Mouse (Mus musculus) hindbrain, embryonic 13.5 days (tissue): ENCODE results near the gene Tspear. TPM values are rescaled to one million over a fixed set of nuclear protein-coding genes. Genes with fewer than 3 reads are reported as not detected.

Experiments
- ATAC-seq: fragments of 200-750 bp; cut with Nextera tagmentation; 2 replicates; pipeline ENCODE4 v1.8.0; 2017; ENCODE audit warnings: moderate TSS enrichment; ENCODE audit not compliant: low FRiP score
- H3K27ac ChIP-seq: fragments of 300-500 bp; sonication (generic); 2 replicates; pipeline ENCODE4 v1.5.1; 2015; ENCODE audit warnings: inconsistent platforms, mild to moderate bottlenecking, moderate library complexity
- H3K27me3 ChIP-seq: fragments of 300-500 bp; sonication (generic); 2 replicates; pipeline ENCODE4 v1.6.1; 2015; ENCODE audit warnings: mild to moderate bottlenecking, inconsistent platforms
- H3K36me3 ChIP-seq: fragments of 300-500 bp; sonication (generic); 2 replicates; pipeline ENCODE4 v1.6.1; 2015; ENCODE audit warnings: mild to moderate bottlenecking, inconsistent platforms
- H3K4me1 ChIP-seq: fragments of 300-500 bp; sonication (generic); replicated peaks from 2 replicates; pipeline ENCODE4 v1.6.1; 2015; ENCODE audit warnings: inconsistent platforms
- H3K4me2 ChIP-seq: fragments of 300-500 bp; sonication (generic); 2 replicates; pipeline ENCODE4 v1.6.1; 2015; ENCODE audit warnings: inconsistent platforms, mild to moderate bottlenecking, moderate library complexity
- H3K4me3 ChIP-seq: fragments of 300-500 bp; sonication (generic); 2 replicates; pipeline ENCODE4 v1.5.1; 2015; ENCODE audit warnings: mild to moderate bottlenecking, inconsistent platforms
- H3K9ac ChIP-seq: fragments of 300-500 bp; sonication (generic); 2 replicates; pipeline ENCODE4 v1.6.1; 2015; ENCODE audit warnings: mild to moderate bottlenecking, inconsistent platforms
- H3K9me3 ChIP-seq: fragments of 300-500 bp; sonication (generic); 2 replicates; pipeline ENCODE4 v1.6.1; 2016; ENCODE audit warnings: inconsistent platforms
- WGBS: fragments of 180-500 bp; shearing (Covaris S2); methylation state at CpG from one replicate; pipeline ENCODE4 v1.1.7; 2015; 5-methylcytosine and 5-hydroxymethylcytosine counted together
- polyA plus RNA-seq: library from polyadenylated mRNA; unstranded; fragments of >200 nt; fragmentation: Nextera tagmentation; extraction: Ambion mirVana; gene quantifications from 2 replicates; pipeline ENCODE4 v1.2.1, GENCODE M21; 2015

Gene Tspear
- polyA plus RNA-seq, 1 experiment from 2014 or later: 0.82 TPM

DNA sequence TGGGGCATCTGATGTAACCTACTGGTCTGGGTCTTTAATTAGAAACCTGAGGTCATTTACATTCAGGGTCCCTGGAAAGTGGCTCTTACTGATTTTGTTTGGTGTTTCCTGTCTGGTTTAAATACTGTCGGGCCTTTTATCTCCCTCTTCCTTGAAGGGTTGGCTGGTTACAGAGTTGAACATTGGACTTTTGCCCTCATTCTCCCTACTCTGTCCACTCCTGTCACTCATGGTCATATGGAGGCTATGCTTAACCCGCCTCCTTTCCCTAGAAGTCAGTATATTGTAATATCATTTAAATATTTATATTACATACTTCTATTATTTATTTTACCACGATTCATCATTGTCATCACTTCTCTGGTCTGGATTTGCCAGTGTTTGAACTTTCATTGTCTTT, 117.7 kb downstream of the Tspear start:
- H3K27ac ChIP-seq: no peak overlapping the region
- H3K36me3 ChIP-seq: no peaks in the 10 kb centered on the region
- H3K9me3 ChIP-seq: no peaks in the 10 kb centered on the region; the same call in 1 of the 2 replicates
- no peak for ATAC-seq
- WGBS: 87% methylated on average over 3 of the region's 3 CpGs
- no peak overlapping the region for H3K9ac ChIP-seq
- no peaks in the 10 kb centered on the region for H3K4me1 ChIP-seq
- H3K4me2 ChIP-seq: no peak overlapping the region
- H3K27me3 ChIP-seq: no peaks in the 10 kb centered on the region
- H3K4me3 ChIP-seq: no peak overlapping the region

DNA sequence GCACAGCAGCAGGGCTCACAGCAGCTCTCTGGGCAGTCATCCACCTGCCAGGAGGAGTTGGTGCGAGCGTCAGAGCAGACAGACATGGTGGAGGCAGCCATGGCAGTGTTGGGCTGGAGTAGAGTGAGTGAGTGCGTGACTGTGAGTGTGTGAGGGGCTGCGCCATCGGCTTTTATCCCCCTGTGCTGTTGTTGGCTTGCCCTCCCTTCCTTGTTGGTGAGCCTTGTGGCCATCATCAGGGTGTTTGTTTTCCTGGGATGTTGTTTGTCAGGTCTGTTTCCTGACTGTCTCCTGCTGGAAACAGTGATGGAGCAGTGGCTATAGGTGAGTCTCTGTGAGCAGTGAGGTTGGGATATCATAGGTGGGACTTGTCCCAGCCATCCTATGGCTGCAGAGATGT, 125.4 kb downstream of the Tspear start, which contains the start of gene Gm9507:
TSS of gene Gm9507 (minus strand) at position 101 of the 400 bp plus-strand sequence.
- no peaks in the 10 kb centered on the region for H3K27me3 ChIP-seq
- no peaks in the 10 kb centered on the region; the same call in 1 of the 2 replicates for H3K9me3 ChIP-seq
- 0 out of 2 replicates have a peak, but pooled peaks cover 3% of the 10 kb centered on the region for H3K4me1 ChIP-seq
- 74% methylated on average over 5 of the region's 5 CpGs for WGBS
- H3K4me2 ChIP-seq: no peak within 1 kb of the TSS
- no peak for ATAC-seq
- no peaks in the 10 kb centered on the region for H3K36me3 ChIP-seq
- H3K27ac ChIP-seq: no peak within 1 kb of the TSS
- no peak within 1 kb of the TSS for H3K4me3 ChIP-seq
- no peak within 1 kb of the TSS for H3K9ac ChIP-seq

DNA sequence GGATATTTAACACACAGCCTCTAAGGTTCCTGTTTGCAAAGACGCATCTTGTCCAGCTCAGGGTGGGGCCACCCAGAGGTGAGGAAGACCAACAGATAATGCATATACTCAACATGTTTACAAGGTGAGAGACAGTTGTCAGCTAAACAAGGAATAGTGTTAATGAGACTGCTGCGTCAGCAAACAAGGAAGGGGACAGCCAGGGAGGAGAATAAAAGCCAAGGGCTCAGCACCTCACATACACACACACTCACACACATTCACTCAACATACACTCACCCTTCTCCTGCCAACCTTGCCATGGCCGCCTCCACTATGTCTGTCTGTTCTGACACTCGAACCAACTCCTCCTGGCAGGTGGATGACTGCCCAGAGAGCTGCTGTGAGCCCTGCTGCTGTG, 128.0 kb downstream of the Tspear start, which contains the start of gene Gm2696:
TSS of gene Gm2696 (plus strand) at position 301 of the 400 bp plus-strand sequence.
- no peaks in the 10 kb centered on the region for H3K36me3 ChIP-seq
- 59% methylated on average over 4 of the region's 4 CpGs for WGBS
- 0 out of 2 replicates have a peak, but pooled peaks cover 3% of the 10 kb centered on the region for H3K4me1 ChIP-seq
- ATAC-seq: no peak
- no peak within 1 kb of the TSS for H3K9ac ChIP-seq
- no peaks in the 10 kb centered on the region for H3K9me3 ChIP-seq
- H3K4me2 ChIP-seq: no peak within 1 kb of the TSS
- H3K27me3 ChIP-seq: no peaks in the 10 kb centered on the region
- H3K27ac ChIP-seq: no peak within 1 kb of the TSS
- H3K4me3 ChIP-seq: no peak within 1 kb of the TSS

DNA sequence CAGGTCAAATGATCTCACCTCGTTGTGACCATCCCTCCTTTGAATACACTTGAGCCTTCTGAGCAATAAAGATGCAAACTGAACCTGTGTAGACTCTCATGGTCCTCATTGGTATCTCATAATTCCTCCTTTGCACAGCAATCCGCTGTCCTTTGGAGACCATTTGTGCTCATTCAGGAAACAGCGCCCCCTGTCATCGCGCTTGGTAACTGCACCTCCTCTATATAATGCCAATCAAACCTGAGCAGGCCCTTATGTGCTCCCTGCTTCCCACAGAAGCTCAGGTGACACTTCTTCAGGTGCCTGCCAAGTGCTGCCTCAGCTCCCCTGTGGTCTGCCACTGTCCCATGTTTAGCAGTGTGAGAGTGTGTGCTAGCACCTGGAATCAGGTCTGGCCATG, 129.1 kb downstream of the Tspear start:
- WGBS: 32% methylated on average over 5 of the region's 5 CpGs

DNA sequence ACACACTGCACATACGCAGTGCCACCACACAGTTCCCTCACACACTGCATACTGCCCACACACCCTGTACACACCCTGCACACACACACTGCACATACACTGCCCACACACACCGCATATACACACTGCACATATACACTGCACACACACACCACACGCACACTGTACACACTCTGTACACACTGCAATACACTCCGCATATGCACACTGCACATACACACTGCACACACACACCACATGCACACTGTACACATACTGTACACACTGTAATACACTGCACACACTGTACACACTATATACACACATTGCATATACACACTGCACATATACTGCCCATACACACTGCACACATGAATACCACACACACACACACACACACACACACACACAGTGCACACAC, 132.2 kb downstream of the Tspear start:
- no peak overlapping the region for H3K27ac ChIP-seq
- H3K4me1 ChIP-seq: 0 out of 2 replicates have a peak, but pooled peaks cover 3% of the 10 kb centered on the region
- H3K27me3 ChIP-seq: no peaks in the 10 kb centered on the region
- no peak overlapping the region for H3K4me2 ChIP-seq
- no peak overlapping the region for H3K4me3 ChIP-seq
- ATAC-seq: peak; percentile 66
- 98% methylated on average over 4 of the region's 4 CpGs for WGBS
- no peaks in the 10 kb centered on the region for H3K36me3 ChIP-seq
- H3K9ac ChIP-seq: no peak overlapping the region
- no peaks in the 10 kb centered on the region for H3K9me3 ChIP-seq

More for the DNA sequence above, 129.1 kb downstream of the Tspear start:
- no peak overlapping the region for H3K27ac ChIP-seq
- no peaks in the 10 kb centered on the region for H3K36me3 ChIP-seq
- no peak overlapping the region for H3K4me2 ChIP-seq
- ATAC-seq: no peak
- 0 out of 2 replicates have a peak, but pooled peaks cover 3% of the 10 kb centered on the region for H3K4me1 ChIP-seq
- no peaks in the 10 kb centered on the region for H3K27me3 ChIP-seq
- no peak overlapping the region for H3K4me3 ChIP-seq
- no peaks in the 10 kb centered on the region for H3K9me3 ChIP-seq
- no peak overlapping the region for H3K9ac ChIP-seq

DNA sequence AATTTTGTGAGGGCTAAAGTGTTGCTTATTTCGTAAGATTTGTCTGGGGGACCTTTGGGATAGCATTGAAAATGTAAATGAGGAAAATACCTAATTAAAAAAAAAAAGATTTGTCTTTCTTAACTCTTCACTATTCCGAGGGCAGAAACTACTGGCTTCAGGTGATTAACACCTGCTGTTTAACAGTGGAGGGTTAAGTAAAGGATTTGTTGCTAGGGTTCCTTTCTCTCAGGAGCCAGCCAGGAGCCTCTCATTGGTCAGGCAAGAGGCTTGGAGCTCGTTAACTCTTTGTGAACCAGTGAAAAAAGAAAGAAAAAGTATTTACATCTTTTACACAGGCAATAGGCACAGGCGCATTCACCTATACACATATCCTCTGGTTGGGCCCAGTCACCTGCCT, 132.8 kb downstream of the Tspear start:
- ATAC-seq: no peak
- H3K27ac ChIP-seq: no peak overlapping the region

DNA sequence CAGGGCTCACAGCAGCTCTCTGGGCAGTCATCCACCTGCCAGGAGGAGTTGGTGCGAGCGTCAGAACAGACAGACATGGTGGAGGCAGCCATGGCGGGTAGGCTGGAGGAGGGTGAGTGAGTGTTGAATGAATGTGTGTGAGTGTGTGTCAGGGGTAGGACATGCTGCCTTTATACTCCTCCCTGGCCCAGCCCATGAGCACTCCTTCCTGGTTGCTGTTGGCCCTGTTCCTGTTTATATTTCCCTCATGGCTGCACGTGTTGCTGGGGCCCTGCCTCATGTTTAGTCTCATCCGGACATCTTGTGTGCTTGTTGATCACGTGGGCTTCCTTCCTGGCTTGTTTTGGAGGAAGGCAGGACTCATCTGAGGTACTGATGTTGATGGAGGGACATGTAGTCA, 140.6 kb downstream of the Tspear start, which contains the start of gene Krtap10-4:
TSS of gene Krtap10-4 (minus strand) at position 145 of the 400 bp plus-strand sequence.
- Histone ChIP-seq H3K9ac (no peak within 1 kb of the TSS), H3K4me3 (no peak within 1 kb of the TSS), H3K9me3 (peaks cover 6% of the 10 kb centered on the region; the same call in 1 of the 2 replicates), H3K4me2 (no peak within 1 kb of the TSS), H3K27me3 (no peaks in the 10 kb centered on the region), H3K27ac (no peak within 1 kb of the TSS), H3K36me3 (no peaks in the 10 kb centered on the region), H3K4me1 (no peaks in the 10 kb centered on the region)
- 77% methylated on average over 6 of the region's 6 CpGs for WGBS
- no peak for ATAC-seq

More for the DNA sequence above, 132.8 kb downstream of the Tspear start:
- Histone ChIP-seq H3K27me3 (no peaks in the 10 kb centered on the region), H3K9me3 (peaks cover 6% of the 10 kb centered on the region; the same call in 1 of the 2 replicates), H3K4me2 (no peak overlapping the region), H3K4me3 (no peak overlapping the region), H3K36me3 (no peaks in the 10 kb centered on the region), H3K9ac (no peak overlapping the region; the same call in 1 of the 2 replicates), H3K4me1 (0 out of 2 replicates have a peak, but pooled peaks cover under 1% of the 10 kb centered on the region)
- WGBS: 57% methylated on average over 4 of the region's 4 CpGs

DNA sequence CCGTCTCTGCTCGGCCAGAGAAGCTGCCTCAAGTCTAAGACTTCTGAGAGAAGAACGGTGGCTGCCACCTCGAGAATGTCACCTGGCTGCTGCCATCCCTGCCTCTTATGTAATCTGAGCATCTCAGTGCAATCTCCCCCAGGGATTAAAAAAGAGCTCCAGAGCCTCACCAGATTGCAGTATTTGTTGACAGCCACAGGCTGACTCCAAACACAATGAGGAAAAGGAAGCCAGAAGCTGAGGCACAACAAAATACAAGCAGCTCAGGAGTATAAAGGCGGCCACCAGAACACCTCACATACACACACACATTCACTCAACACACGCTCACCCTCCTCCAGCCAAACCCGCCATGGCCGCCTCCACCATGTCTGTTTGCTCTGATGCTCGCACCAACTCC, 149.3 kb downstream of the Tspear start, which contains the start of gene Krtap10-10:
TSS of gene Krtap10-10 (plus strand) at position 301 of the 400 bp plus-strand sequence.
- H3K4me3 ChIP-seq: no peak within 1 kb of the TSS
- no peak within 1 kb of the TSS for H3K27ac ChIP-seq
- no peaks in the 10 kb centered on the region for H3K4me1 ChIP-seq
- 86% methylated on average over 9 of the region's 9 CpGs for WGBS
- H3K36me3 ChIP-seq: no peaks in the 10 kb centered on the region
- no peaks in the 10 kb centered on the region for H3K9me3 ChIP-seq
- no peak within 1 kb of the TSS for H3K9ac ChIP-seq
- no peak within 1 kb of the TSS for H3K4me2 ChIP-seq
- H3K27me3 ChIP-seq: no peaks in the 10 kb centered on the region
- ATAC-seq: no peak

DNA sequence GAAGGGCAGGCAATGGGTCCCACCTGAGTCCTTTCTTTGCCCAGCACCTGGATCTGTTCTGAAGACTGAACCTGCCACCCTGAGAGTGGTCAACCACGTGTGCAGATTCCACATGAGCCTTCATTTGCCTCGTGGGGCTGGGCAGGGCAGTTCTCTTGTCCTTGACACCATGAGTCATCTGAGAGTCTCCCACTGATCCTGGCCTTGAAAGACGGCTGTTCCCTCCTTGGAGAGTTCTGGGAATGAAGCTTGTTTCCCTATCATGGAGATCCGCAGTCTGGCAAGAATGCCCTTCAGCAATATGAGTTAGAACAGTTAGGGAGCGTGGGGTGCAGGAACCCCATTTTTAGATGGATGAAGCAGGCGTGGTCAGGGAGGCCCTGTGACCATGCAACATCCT, 152.6 kb downstream of the Tspear start:
- ATAC-seq: no peak
- no peak overlapping the region for H3K4me2 ChIP-seq
- H3K27ac ChIP-seq: no peak overlapping the region
- H3K27me3 ChIP-seq: no peaks in the 10 kb centered on the region
- no peak overlapping the region for H3K9ac ChIP-seq
- no peaks in the 10 kb centered on the region for H3K4me1 ChIP-seq
- H3K4me3 ChIP-seq: no peak overlapping the region
- 81% methylated on average over 6 of the region's 6 CpGs for WGBS
- peaks cover 19% of the 10 kb centered on the region for H3K9me3 ChIP-seq
- no peaks in the 10 kb centered on the region for H3K36me3 ChIP-seq

DNA sequence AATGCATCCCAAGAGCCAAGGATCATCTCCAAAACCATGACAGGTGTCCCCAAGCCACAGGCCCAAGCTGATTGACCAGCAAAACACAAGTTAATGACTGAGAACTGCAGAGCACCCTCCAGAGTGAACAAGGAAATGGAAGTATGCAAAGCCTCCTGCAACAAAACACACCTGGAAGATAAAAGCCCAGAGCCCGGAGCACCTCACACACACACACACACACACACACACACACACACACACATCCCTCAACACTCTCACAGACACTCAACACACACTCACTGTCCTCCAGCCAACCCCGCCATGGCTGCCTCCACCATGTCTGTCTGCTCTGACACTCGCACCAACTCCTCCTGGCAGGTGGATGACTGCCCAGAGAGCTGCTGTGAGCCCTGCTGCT, 160.1 kb downstream of the Tspear start, which contains the start of gene Gm36176:
TSS of gene Gm36176 (plus strand) at position 301 of the 400 bp plus-strand sequence.
- Histone ChIP-seq H3K4me2 (no peak within 1 kb of the TSS), H3K9me3 (peaks cover 34% of the 10 kb centered on the region), H3K9ac (no peak within 1 kb of the TSS), H3K36me3 (no peaks in the 10 kb centered on the region), H3K4me1 (no peaks in the 10 kb centered on the region), H3K27ac (no peak within 1 kb of the TSS), H3K27me3 (no peaks in the 10 kb centered on the region), H3K4me3 (no peak within 1 kb of the TSS)
- 79% methylated on average over 3 of the region's 3 CpGs for WGBS
- ATAC-seq: no peak

DNA sequence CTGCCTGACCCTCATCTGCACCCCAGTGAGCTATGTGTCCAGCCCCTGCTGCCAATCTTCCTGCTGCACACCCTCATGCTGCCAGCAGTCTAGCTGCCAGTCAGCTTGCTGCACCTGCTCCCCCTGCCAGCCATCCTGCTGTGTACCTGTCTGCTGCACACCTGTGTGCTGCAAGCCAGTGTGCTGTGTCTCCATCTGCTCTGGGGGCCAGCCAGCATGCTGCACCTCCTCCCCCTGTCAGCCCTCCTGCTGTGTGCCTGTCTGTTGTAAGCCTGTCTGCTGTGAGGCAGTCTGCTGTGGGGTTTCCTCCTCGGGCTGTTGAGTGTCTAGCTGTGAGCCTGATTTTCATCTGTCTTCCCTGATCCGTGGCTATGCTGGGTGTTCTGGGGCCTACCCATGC, 160.6 kb downstream of the Tspear start:
- H3K27ac ChIP-seq: no peak overlapping the region
- no peaks in the 10 kb centered on the region for H3K27me3 ChIP-seq
- 16% methylated on average over 2 of the region's 2 CpGs for WGBS
- no peak for ATAC-seq
- H3K9ac ChIP-seq: no peak overlapping the region
- H3K4me3 ChIP-seq: no peak overlapping the region
- no peaks in the 10 kb centered on the region for H3K36me3 ChIP-seq
- no peaks in the 10 kb centered on the region for H3K4me1 ChIP-seq
- peaks cover 32% of the 10 kb centered on the region for H3K9me3 ChIP-seq
- H3K4me2 ChIP-seq: no peak overlapping the region

DNA sequence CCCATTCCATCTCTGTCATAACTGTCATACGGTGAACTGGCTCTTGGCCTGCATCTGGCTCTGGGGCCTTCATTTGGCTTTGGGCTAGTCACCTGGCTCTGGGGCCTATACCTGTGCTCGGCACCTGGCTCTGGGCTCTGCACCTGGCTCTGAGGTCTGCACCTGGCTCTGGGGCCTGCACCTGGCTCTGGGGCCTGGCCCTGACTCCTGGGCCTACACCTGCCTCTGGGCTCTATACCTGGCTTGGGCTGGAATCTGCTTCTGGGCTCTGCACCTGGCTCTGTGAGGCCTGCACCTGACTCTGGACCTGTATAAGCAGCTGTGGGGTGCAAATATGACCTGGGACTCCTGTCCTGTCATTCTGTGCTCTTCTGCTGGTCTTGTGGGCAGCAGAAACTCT, 161.2 kb downstream of the Tspear start:
- Histone ChIP-seq H3K27me3 (no peaks in the 10 kb centered on the region), H3K27ac (no peak overlapping the region), H3K4me1 (no peaks in the 10 kb centered on the region), H3K4me2 (no peak overlapping the region), H3K9ac (no peak overlapping the region), H3K36me3 (no peaks in the 10 kb centered on the region), H3K9me3 (peaks cover 32% of the 10 kb centered on the region), H3K4me3 (no peak overlapping the region)
- no peak for ATAC-seq
- 80% methylated on average over 2 of the region's 2 CpGs for WGBS

DNA sequence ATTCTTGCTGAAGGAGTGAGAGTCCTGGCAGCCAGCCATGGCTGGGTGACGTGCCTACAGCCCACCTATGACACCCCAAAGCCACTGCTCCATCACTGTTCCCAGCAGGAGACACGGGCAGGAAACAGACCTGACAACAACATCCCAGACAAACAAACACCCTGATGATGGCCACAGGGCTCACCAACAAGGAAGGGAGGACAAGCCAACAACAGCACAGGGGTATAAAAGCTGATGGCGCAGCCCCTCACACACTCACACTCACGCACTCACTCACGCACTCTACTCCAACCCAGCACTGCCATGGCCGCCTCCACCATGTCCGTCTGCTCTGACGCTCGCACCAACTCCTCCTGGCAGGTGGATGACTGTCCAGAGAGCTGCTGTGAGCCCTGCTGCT, 166.2 kb downstream of the Tspear start, which contains the start of gene Gm10318:
TSS of gene Gm10318 (plus strand) at position 301 of the 400 bp plus-strand sequence.
- no peaks in the 10 kb centered on the region for H3K27me3 ChIP-seq
- H3K4me2 ChIP-seq: no peak within 1 kb of the TSS
- no peak within 1 kb of the TSS for H3K9ac ChIP-seq
- 0 out of 2 replicates have a peak, but pooled peaks cover 5% of the 10 kb centered on the region for H3K9me3 ChIP-seq
- H3K27ac ChIP-seq: no peak within 1 kb of the TSS
- no peak for ATAC-seq
- no peak within 1 kb of the TSS for H3K4me3 ChIP-seq
- no peaks in the 10 kb centered on the region for H3K4me1 ChIP-seq
- H3K36me3 ChIP-seq: no peaks in the 10 kb centered on the region
- 73% methylated on average over 9 of the region's 9 CpGs for WGBS
